Mouse (Mus musculus): Measurements from ENCODE around the gene Rin1.

The Rin1 gene

GRCm38 (mm10) chr19:5041588-5041987 lies 8.7 kb upstream of the Rin1 start:
- DNase-seq (ENCODE audit: low read depth, low spot score): no peak

- DNase-seq (ENCODE audit: low read depth, low spot score): no peak
Observed at GRCm38 (mm10) chr19:5045531-5045930, 4.8 kb upstream of the Rin1 start.

- DNase-seq (ENCODE audit: low read depth, low spot score): no peak
Observed at GRCm38 (mm10) chr19:5048138-5049056, 1.9 kb upstream of the Rin1 start.

- DNase-seq (ENCODE audit: low read depth, low spot score): no peak
Observed at GRCm38 (mm10) chr19:5049325-5049724, 956 bp upstream of the Rin1 start.

- no peak for DNase-seq (ENCODE audit: low read depth, low spot score)
Observed at GRCm38 (mm10) chr19:5051031-5051430, 750 bp downstream of the Rin1 start.

GRCm38 (mm10) chr19:5051515-5051914 lies 1.2 kb downstream of the Rin1 start:
- DNase-seq (ENCODE audit: low read depth, low spot score): no peak

- no peak for DNase-seq (ENCODE audit: low read depth, low spot score)
Observed at GRCm38 (mm10) chr19:5052166-5052822, 2.0 kb downstream of the Rin1 start.

- no peak for DNase-seq (ENCODE audit: low read depth, low spot score)
Observed at GRCm38 (mm10) chr19:5052853-5053252, 2.6 kb downstream of the Rin1 start.

- DNase-seq (ENCODE audit: low read depth, low spot score): peak; percentile 71
Observed at GRCm38 (mm10) chr19:5053909-5054308, 3.6 kb downstream of the Rin1 start.

GRCm38 (mm10) chr19:5056251-5056650 lies 6.0 kb downstream of the Rin1 start:
- peak; percentile 58 for DNase-seq (ENCODE audit: low read depth, low spot score)

GRCm38 (mm10) chr19:5057876-5058775 lies 7.8 kb downstream of the Rin1 start:
- no peak for DNase-seq (ENCODE audit: low read depth, low spot score)

- peak; percentile 41 for DNase-seq (ENCODE audit: low read depth, low spot score)
Observed at GRCm38 (mm10) chr19:5058801-5059771, 8.8 kb downstream of the Rin1 start.

GRCm38 (mm10) chr19:5060365-5061330 lies 10.4 kb downstream of the Rin1 start:
- peak; percentile 40 for DNase-seq (ENCODE audit: low read depth, low spot score)

GRCm38 (mm10) chr19:5062041-5062440 lies 11.8 kb downstream of the Rin1 start:
- no peak for DNase-seq (ENCODE audit: low read depth, low spot score)

- DNase-seq (ENCODE audit: low read depth, low spot score): no peak
Observed at GRCm38 (mm10) chr19:5062446-5062845, 12.2 kb downstream of the Rin1 start.

- no peak for DNase-seq (ENCODE audit: low read depth, low spot score)
Observed at GRCm38 (mm10) chr19:5065104-5065503, 14.8 kb downstream of the Rin1 start.

GRCm38 (mm10) chr19:5067040-5067799 lies 16.9 kb downstream of the Rin1 start:
- peak; percentile 24 for DNase-seq (ENCODE audit: low read depth, low spot score)

- peak; percentile 54 for DNase-seq (ENCODE audit: low read depth, low spot score)
Observed at GRCm38 (mm10) chr19:5067867-5068569, 17.7 kb downstream of the Rin1 start, which contains the start of gene Cd248. Gene Cd248, plus strand, starts transcription at chr19:5068078.
